ENCODE assay signal across 8 mouse cellular contexts in genomic region chr17:27821407-27822338, GRCm38 (mm10). TPM values are rescaled to one million over a fixed set of nuclear protein-coding genes. Genes with fewer than 3 reads are reported as not detected.
DNase-seq lines count a peak whose midpoint lies in the region; ATAC-seq and TF ChIP-seq lines count a peak whose summit lies in the region.

No protein-coding gene starts in this region.

- no peak for ATAC-seq in lung, embryonic 14.5 days (ENCODE audit: insufficient read depth)
- no peak for ATAC-seq in heart, embryonic 13.5 days (ENCODE audit: extremely low read depth, insufficient number of reproducible peaks, low FRiP score, low TSS enrichment)
- no peak for ATAC-seq in frontal cortex, adult (ENCODE audit: low TSS enrichment)

- no peak for DNase-seq in lung, embryonic 14.5 days
- no peak for DNase-seq in lung, adult 18-20 months
- DNase-seq in c-Kit-positive CD71-positive TER-119-negative erythroid progenitor cells, embryonic 14.5 days (ENCODE audit: low read depth): peak; percentile 57
- peak; percentile 79 for DNase-seq in kidney, postnatal 10 days
- no peak for DNase-seq in midbrain, embryonic 10.5 days (ENCODE audit: low spot score)
- DNase-seq in thymus, postnatal 36 days: peak; percentile 29 to 57

- H3K9ac ChIP-seq in lung, embryonic 14.5 days: peak overlapping the region; percentile 60; the same call in 1 of the 2 replicates
- peak overlapping the region; percentile 86 for H3K9ac ChIP-seq in heart, embryonic 13.5 days

- H3K4me1 ChIP-seq in lung, embryonic 14.5 days (ENCODE audit: insufficient read depth): peaks cover 11% of the 10 kb centered on the region
- peaks cover 39% of the 10 kb centered on the region for H3K4me1 ChIP-seq in heart, embryonic 13.5 days
- peaks cover 45% of the 10 kb centered on the region for H3K4me1 ChIP-seq in midbrain, embryonic 10.5 days

- TF ChIP-seq CTCF in lung, embryonic 14.5 days (IDR thresholded peaks at IDR 0.05; ENCODE audit: low read depth): no peak

- no peaks in the 10 kb centered on the region for H3K36me3 ChIP-seq in lung, embryonic 14.5 days (ENCODE audit: insufficient read depth)
- no peaks in the 10 kb centered on the region for H3K36me3 ChIP-seq in heart, embryonic 13.5 days
- H3K36me3 ChIP-seq in midbrain, embryonic 10.5 days: no peaks in the 10 kb centered on the region

- peak overlapping the region; percentile 93 for H3K4me3 ChIP-seq in lung, embryonic 14.5 days (ENCODE audit: low read depth, low read length)
- peak overlapping the region; percentile 99 for H3K4me3 ChIP-seq in heart, embryonic 13.5 days
- H3K4me3 ChIP-seq in midbrain, embryonic 10.5 days: peak overlapping the region; percentile 100

- H3K9me3 ChIP-seq in lung, embryonic 14.5 days (ENCODE audit: low read depth, low read length): no peaks in the 10 kb centered on the region
- H3K9me3 ChIP-seq in heart, embryonic 13.5 days: no peaks in the 10 kb centered on the region
- no peaks in the 10 kb centered on the region for H3K9me3 ChIP-seq in midbrain, embryonic 10.5 days (replicated peaks)

- WGBS in lung, embryonic 14.5 days: 49% methylated on average over 9 of the region's 9 CpGs
- 56% methylated on average over 9 of the region's 9 CpGs for WGBS in heart, embryonic 13.5 days
- WGBS in midbrain, embryonic 10.5 days: 74% methylated on average over 9 of the region's 9 CpGs

- peak overlapping the region; percentile 80 for H3K27ac ChIP-seq in lung, embryonic 14.5 days (ENCODE audit: low read depth)
- peak overlapping the region; percentile 92 for H3K27ac ChIP-seq in heart, embryonic 13.5 days (replicated peaks)
- peak overlapping the region; percentile 91 for H3K27ac ChIP-seq in midbrain, embryonic 10.5 days (replicated peaks)

- peak overlapping the region; percentile 63 for H3K4me2 ChIP-seq in lung, embryonic 14.5 days
- peak overlapping the region; percentile 76 for H3K4me2 ChIP-seq in heart, embryonic 13.5 days

- no peaks in the 10 kb centered on the region for H3K27me3 ChIP-seq in lung, embryonic 14.5 days (ENCODE audit: insufficient read depth, low read length)
- H3K27me3 ChIP-seq in heart, embryonic 13.5 days (replicated peaks): no peaks in the 10 kb centered on the region
- H3K27me3 ChIP-seq in midbrain, embryonic 10.5 days (ENCODE audit: low read depth, poor library complexity, severe bottlenecking): no peaks in the 10 kb centered on the region

RNA-seq across cellular contexts. Expression of gene D17Wsu92e, which starts 1.2 kb away (rescaled TPM):
- 19.5 and 20.3 TPM in 2 replicates for polyA plus RNA-seq in lung, embryonic 14.5 days (2014; fragmentation: Nextera tagmentation; extraction: Ambion mirVana)
- 13.1 and 13.4 TPM in 2 replicates for polyA plus RNA-seq in heart, embryonic 13.5 days (2015; fragmentation: Nextera tagmentation; extraction: Ambion mirVana)
- 11.1 and 12.1 TPM in 2 replicates for polyA plus RNA-seq in midbrain, embryonic 10.5 days (2016; fragmentation: Nextera tagmentation; extraction: Ambion mirVana)

RNA-seq across cellular contexts. Expression of gene Snrpc, which starts 16.3 kb away (rescaled TPM):
- 361 and 368 TPM in 2 replicates for polyA plus RNA-seq in lung, embryonic 14.5 days (2014; fragmentation: Nextera tagmentation; extraction: Ambion mirVana)
- 219 and 230 TPM in 2 replicates for polyA plus RNA-seq in heart, embryonic 13.5 days (2015; fragmentation: Nextera tagmentation; extraction: Ambion mirVana)
- 403 and 447 TPM in 2 replicates for polyA plus RNA-seq in midbrain, embryonic 10.5 days (2016; fragmentation: Nextera tagmentation; extraction: Ambion mirVana)

RNA-seq across cellular contexts. Expression of gene Uhrf1bp1, which starts 34.6 kb away (rescaled TPM):
- 7.1 and 8.0 TPM in 2 replicates for polyA plus RNA-seq in lung, embryonic 14.5 days (2014; fragmentation: Nextera tagmentation; extraction: Ambion mirVana)
- 3.1 TPM in 2 replicates for polyA plus RNA-seq in heart, embryonic 13.5 days (2015; fragmentation: Nextera tagmentation; extraction: Ambion mirVana)
- 6.3 and 6.6 TPM in 2 replicates for polyA plus RNA-seq in midbrain, embryonic 10.5 days (2016; fragmentation: Nextera tagmentation; extraction: Ambion mirVana)

Comparison
In these comparisons a context has a peak if more than half of its experiments do, and no peak if none do; other contexts are left out.
1. DNase-seq: peak in c-Kit-positive CD71-positive TER-119-negative erythroid progenitor cells, embryonic 14.5 days (single experiment), kidney, postnatal 10 days (single experiment) and thymus, postnatal 36 days (2 of 2); none in lung, embryonic 14.5 days (single experiment), lung, adult 18-20 months (0 of 2) and midbrain, embryonic 10.5 days (single experiment).
2. Peak in every context shown above with its lines, with median percentiles within 50 percentile points of each other: H3K27ac ChIP-seq and H3K4me3 ChIP-seq.